Mouse (Mus musculus) CD4-positive helper T cell, adult 2 months (primary cell): Measurements from ENCODE around the gene Vwa7.

ENCODE experiments used
- DNase-seq: peaks from one replicate; pipeline ENCODE4 v3.0.0-alpha.2; 2012; ENCODE audit warnings: low read depth, missing footprints, low spot score

Gene Vwa7

DNA sequence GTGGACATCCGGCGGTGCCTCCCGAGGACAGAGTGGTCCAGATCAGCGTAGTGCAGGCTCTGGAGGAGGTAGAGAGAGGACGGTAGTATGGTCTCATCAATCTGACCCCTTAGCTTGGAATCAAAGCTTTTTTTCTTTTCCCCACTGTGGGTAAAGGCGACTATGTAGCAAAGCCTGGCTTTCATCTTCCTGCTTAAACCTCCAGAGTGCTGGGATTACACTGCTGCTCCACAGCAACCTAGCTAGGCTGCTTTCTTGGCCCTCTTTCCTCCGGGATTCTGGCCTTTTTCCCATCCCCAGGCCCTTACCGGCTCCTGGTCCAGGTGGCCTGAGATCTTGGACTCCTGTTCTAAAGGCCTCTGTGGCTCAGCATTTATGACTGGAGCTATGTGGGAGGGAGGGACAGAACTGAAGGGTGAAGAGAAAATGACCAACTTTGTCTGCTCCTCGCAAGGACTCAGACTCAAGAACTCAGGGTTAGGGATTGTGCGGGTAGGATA lies 48.0 kb downstream of the Vwa7 start:
- no peak for DNase-seq

DNA sequence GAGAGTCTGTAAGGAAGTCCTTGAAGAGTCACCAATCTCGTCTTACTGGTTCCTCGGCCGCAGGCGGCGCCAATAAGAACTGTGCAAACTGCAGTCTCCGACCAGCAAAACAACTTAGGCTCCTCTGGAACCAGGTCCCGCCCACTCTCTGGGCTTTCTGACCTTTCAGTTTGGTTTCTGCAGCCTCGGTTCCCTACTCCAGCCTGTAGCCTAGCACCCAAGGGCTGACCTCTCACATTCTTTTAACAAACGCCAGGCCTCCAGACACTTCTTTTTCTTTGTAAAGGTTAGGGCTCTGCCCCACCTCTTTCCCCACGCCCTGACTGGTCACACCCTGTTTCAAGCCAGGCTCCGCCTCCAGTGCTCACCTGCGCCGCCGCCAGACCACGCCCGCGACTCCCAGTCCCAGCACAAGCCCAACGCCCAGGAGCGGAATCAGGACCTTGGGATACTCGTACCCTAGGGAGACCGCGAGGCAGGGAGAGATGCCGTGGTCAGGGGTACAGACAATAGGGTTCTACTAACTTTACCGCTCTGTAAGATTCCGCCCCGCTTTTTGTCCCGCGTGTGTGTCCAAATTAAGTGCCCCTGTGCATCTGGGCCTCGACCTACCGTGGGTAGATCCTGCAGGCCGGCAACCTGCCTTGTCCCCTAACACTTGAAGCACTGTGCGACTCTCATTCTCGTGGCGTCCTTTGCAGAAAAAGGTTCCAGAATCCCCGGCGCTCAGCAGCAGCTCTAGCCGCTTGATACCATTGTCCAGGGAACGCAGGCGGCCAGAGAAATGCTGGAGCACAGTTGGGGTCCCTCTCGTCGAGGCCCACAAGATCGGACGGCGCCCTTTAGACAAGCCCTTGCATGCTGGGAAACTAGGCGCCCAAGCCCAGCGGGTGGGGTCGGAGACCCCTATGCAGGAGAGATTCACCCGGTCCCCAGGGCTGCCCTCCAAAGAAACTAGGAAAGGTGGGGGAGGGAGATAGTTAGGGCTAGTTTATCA lies 48.9 kb downstream of the Vwa7 start, which contains the start of gene Ly6g6c:
TSS of gene Ly6g6c (plus strand) at position 438 of the 997 bp plus-strand sequence.
- peak; percentile 45 for DNase-seq

DNA sequence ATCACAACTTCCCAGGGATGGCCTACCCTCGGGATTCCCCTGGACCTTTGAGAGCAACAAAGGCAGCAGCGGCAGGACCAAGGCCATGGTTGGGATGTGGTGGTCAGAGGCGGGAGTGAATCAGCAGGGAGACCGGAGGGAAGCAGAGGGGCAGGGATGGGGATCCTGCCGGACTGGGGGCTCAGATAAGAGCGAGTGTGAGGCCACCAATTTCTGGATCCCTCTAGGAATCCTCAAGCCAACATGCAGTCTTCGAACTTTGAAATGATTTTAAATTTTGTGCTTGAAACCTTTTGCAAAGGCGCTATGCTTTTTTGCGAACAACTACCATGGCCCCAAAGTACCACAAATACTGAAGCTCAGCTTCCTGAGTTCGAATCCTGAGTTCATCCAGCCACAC lies 49.7 kb downstream of the Vwa7 start, which contains the start of gene Mpig6b:
TSS of gene Mpig6b (minus strand) at position 101 of the 400 bp plus-strand sequence.
- DNase-seq = no peak

DNA sequence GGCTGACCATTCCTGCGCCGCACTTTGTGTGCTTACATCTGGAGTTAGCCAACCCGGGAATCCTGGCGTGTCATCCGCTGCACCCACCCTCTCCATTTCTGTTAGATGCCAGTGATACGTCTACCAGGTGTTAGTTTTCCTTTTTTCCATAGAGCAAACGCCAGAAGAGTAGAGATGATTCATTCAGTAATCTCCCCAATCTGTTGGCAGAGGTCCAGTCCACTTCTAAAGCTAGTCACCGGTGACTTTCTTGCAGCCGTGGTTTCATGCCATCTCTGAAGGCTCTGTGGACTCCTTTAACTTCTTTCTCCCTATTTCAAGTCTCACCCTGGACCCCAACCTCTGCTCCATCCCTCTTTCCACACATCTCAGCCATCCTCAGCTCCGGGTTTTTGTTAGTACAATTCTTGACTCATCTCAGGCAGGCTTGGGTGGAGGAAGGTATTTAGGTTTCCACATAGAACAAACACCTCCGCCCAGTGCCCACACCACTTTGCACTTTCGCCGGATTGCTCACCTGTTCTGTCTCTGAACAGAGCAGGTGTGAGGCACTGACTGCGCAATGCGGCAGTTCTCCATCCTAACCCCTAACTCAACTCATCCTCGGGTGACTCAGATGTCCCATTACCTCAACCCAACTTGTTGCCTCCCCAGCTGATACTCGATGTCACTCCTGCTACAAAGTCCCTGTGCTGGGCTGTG lies 52.0 kb downstream of the Vwa7 start:
- DNase-seq = peak; percentile 31

DNA sequence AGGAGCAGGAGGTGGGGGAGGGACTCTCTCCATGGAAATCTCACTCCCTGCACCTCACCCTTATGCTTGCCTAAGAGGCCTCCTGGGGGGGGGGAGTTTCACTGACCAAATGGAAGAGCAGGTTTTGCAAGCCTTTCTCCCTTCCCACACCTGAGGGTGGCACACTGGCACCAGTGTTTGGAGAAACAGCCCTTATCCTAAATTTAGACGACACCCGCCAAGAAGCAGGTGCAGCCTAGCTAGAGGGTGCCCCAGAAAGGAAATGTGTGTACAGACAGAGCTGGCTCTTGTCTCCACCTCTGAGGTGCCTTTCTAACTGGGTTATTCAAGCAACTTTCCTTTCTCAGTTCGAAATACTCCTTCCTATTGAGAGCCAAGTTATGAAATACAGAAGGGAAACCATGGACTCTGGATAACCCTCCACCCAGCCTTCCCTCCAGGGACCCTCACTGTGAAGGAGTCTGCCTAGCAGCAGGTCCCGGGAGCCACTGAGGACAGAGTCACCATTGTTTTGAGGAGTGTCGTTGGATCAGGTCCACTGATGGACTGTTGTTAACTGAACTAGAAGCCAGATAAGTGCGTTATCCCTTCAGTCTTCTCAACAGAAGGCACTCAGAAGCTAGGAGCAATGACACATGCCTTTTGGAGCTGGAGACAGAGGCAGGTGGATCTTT lies 54.3 kb downstream of the Vwa7 start:
- DNase-seq = no peak

DNA sequence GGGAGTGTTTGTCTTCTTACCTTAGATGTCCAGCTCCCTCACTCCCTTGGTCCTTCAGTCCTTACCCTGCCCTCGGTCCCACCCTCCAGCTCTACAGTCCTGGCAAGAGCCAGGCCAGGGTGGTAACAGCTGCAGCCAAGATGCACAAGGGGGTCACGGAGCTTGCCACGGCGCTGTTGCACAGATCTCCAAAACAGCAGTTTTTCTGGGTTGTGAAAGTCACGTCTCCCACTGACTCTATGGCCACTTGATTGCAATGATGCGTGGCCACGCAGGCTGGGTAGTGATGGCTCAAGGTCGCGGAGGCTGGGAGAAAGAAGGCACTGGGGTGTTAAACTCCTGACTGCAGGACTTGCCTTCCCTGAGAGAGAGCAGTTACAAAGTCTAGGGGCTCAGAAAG lies 55.1 kb downstream of the Vwa7 start:
- DNase-seq = no peak

DNA sequence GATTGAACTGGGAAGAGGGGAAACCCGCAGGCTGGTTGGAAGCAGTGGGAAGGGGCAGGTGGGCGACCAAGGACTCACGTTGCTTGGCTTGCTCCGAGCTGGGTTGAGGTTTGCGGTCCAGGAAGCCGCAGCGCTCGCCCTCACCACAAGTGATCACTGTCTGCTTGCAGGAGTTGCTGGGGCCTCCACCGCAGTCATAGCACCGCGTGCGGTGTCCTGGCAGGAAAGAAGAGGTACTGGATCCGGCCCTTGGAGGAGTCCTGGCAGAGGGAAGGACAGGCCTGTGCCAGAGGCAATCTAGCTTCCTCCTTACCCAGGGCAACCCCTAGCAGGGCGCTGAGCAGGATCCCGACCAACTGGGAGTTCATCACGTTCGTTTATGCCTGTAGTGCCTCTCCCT lies 57.7 kb downstream of the Vwa7 start:
- peak; percentile 31 for DNase-seq
